Mouse (Mus musculus): ENCODE measurements around the gene Srsf3.

- TF ChIP-seq CTCF (IDR thresholded peaks at IDR 0.05; ENCODE audit: borderline replicate concordance, extremely low read depth, insufficient read depth, insufficient read length) (no peak), POLR2A (IDR thresholded peaks at IDR 0.05; ENCODE audit: borderline replicate concordance, extremely low read depth, insufficient read depth, insufficient read length, poor library complexity, severe bottlenecking) (no peak)
Observed at GRCm38 (mm10) chr17:29044146-29044924, 11.9 kb downstream of the Srsf3 start.

Measured in brain, embryonic 14.5 days (tissue).